Mouse (Mus musculus) megakaryocyte-erythroid progenitor cell, adult 5-6 weeks (primary cell): ENCODE measurements around the gene Anks4b. TPM values are rescaled to one million over a fixed set of nuclear protein-coding genes. Genes with fewer than 3 reads are reported as not detected.

Source experiments
- ATAC-seq: replicated peaks from 2 replicates; pipeline ENCODE4 v1.8.0; 2016; ENCODE audit warnings: mild to moderate bottlenecking, inconsistent platforms; ENCODE audit not compliant: severe bottlenecking, poor library complexity, low FRiP score, low TSS enrichment
- total RNA-seq, 2 experiments: library from RNA; stranded (forward) in 1 of 2; stranded (reverse) in 1 of 2; fragments of 200-1000, 215-1000 nt in 1 of 2; fragments of >200 nt in 1 of 2; fragmentation: Nextera tagmentation in 1 of 2; gene quantifications; 2 replicates each; pipeline ENCODE4 v1.2.3; 2014 to 2017

The Anks4b gene
- total RNA-seq (2014; fragmentation: Nextera tagmentation): not detected in 2 replicates
- total RNA-seq (2017): not detected in 2 replicates

GRCm38 (mm10) chr7:120173603-120174244 is at the start of gene Anks4b:
Gene Anks4b, plus strand, starts transcription at chr7:120173858.
- no peak for ATAC-seq

- ATAC-seq: peak; percentile 88
Observed at GRCm38 (mm10) chr7:120124844-120125243, 48.8 kb upstream of the Anks4b start.

- no peak for ATAC-seq
Observed at GRCm38 (mm10) chr7:120126976-120127685, 46.5 kb upstream of the Anks4b start.

- ATAC-seq: no peak
Observed at GRCm38 (mm10) chr7:120127686-120128059, 46.0 kb upstream of the Anks4b start.

GRCm38 (mm10) chr7:120128951-120129350 is 44.7 kb upstream of the Anks4b start:
- no peak for ATAC-seq

GRCm38 (mm10) chr7:120142743-120143142 is 30.9 kb upstream of the Anks4b start:
- ATAC-seq: no peak

GRCm38 (mm10) chr7:120145191-120145590 is 28.5 kb upstream of the Anks4b start, which contains the start of gene Zp2:
Gene Zp2, minus strand, starts transcription at chr7:120145291.
- ATAC-seq: no peak

GRCm38 (mm10) chr7:120150257-120150656 is 23.4 kb upstream of the Anks4b start:
- ATAC-seq: no peak

GRCm38 (mm10) chr7:120150898-120151297 is 22.8 kb upstream of the Anks4b start:
- no peak for ATAC-seq

GRCm38 (mm10) chr7:120156841-120157409 is 16.7 kb upstream of the Anks4b start:
- no peak for ATAC-seq

- ATAC-seq: no peak
Observed at GRCm38 (mm10) chr7:120157575-120158061, 16.0 kb upstream of the Anks4b start.

- ATAC-seq: no peak
Observed at GRCm38 (mm10) chr7:120158121-120158613, 15.5 kb upstream of the Anks4b start.

- ATAC-seq: no peak
Observed at GRCm38 (mm10) chr7:120163581-120164251, 9.9 kb upstream of the Anks4b start.

- ATAC-seq: no peak
Observed at GRCm38 (mm10) chr7:120172188-120172700, 1.4 kb upstream of the Anks4b start.

GRCm38 (mm10) chr7:120174723-120175504 is 1.3 kb downstream of the Anks4b start:
- no peak for ATAC-seq

- no peak for ATAC-seq
Observed at GRCm38 (mm10) chr7:120177611-120178010, 4.0 kb downstream of the Anks4b start.

- no peak for ATAC-seq
Observed at GRCm38 (mm10) chr7:120178935-120179334, 5.3 kb downstream of the Anks4b start.

- no peak for ATAC-seq
Observed at GRCm38 (mm10) chr7:120180547-120180946, 6.9 kb downstream of the Anks4b start.
